Mouse (Mus musculus): ENCODE measurements around the gene Nme6. TPM values are rescaled to one million over a fixed set of nuclear protein-coding genes. Genes with fewer than 3 reads are reported as not detected.

The Nme6 gene
- polyA plus RNA-seq, 1 experiment from 2014 or later: 108 TPM

GRCm38 (mm10) chr9:109876756-109877155 lies 44.2 kb downstream of the Nme6 start:
- DNase-seq (ENCODE audit: low spot score): no peak
- 11% methylated on average over 3 of the region's 3 CpGs for WGBS
- Histone ChIP-seq H3K27me3 (ENCODE audit: insufficient read depth, poor library complexity, severe bottlenecking) (no peaks in the 10 kb centered on the region), H3K4me3 (peak overlapping the region; percentile 69), H3K4me1 (replicated peaks) (peaks cover 15% of the 10 kb centered on the region), H3K27ac (peak overlapping the region; percentile 90), H3K36me3 (peaks cover 50% of the 10 kb centered on the region), H3K9me3 (no peaks in the 10 kb centered on the region)

GRCm38 (mm10) chr9:109877666-109878065 lies 45.1 kb downstream of the Nme6 start:
- Histone ChIP-seq H3K9me3 (no peaks in the 10 kb centered on the region), H3K27ac (no peak overlapping the region), H3K4me3 (peak overlapping the region; percentile 69), H3K36me3 (peaks cover 59% of the 10 kb centered on the region), H3K4me1 (replicated peaks) (peaks cover 15% of the 10 kb centered on the region), H3K27me3 (ENCODE audit: insufficient read depth, poor library complexity, severe bottlenecking) (no peaks in the 10 kb centered on the region)
- WGBS: 83% methylated on average over 5 of the region's 5 CpGs
- no peak for DNase-seq (ENCODE audit: low spot score)

GRCm38 (mm10) chr9:109879305-109879704 lies 46.8 kb downstream of the Nme6 start:
- no peaks in the 10 kb centered on the region for H3K9me3 ChIP-seq
- DNase-seq (ENCODE audit: low spot score): no peak
- peaks cover 75% of the 10 kb centered on the region for H3K36me3 ChIP-seq
- no peak overlapping the region for H3K4me3 ChIP-seq
- no peak overlapping the region for H3K27ac ChIP-seq
- H3K4me1 ChIP-seq (replicated peaks): peaks cover 15% of the 10 kb centered on the region
- 99% methylated on average over 1 of the region's 1 CpGs for WGBS
- no peaks in the 10 kb centered on the region for H3K27me3 ChIP-seq (ENCODE audit: insufficient read depth, poor library complexity, severe bottlenecking)

- H3K36me3 ChIP-seq: peaks cover 100% of the 10 kb centered on the region
- 92% methylated on average over 4 of the region's 4 CpGs for WGBS
Measured at GRCm38 (mm10) chr9:109886259-109886658, 53.7 kb downstream of the Nme6 start.

GRCm38 (mm10) chr9:109887321-109887720 lies 54.8 kb downstream of the Nme6 start:
- no peak for DNase-seq (ENCODE audit: low spot score)
- no peak overlapping the region for H3K27ac ChIP-seq
- WGBS: 96% methylated on average over 5 of the region's 5 CpGs
- H3K4me3 ChIP-seq: no peak overlapping the region
- H3K9me3 ChIP-seq: no peaks in the 10 kb centered on the region
- no peaks in the 10 kb centered on the region for H3K4me1 ChIP-seq (replicated peaks)
- H3K27me3 ChIP-seq (ENCODE audit: insufficient read depth, poor library complexity, severe bottlenecking): no peaks in the 10 kb centered on the region
- peaks cover 100% of the 10 kb centered on the region for H3K36me3 ChIP-seq

More at GRCm38 (mm10) chr9:109886259-109886658, 53.7 kb downstream of the Nme6 start:
- Histone ChIP-seq H3K27ac (no peak overlapping the region), H3K4me3 (no peak overlapping the region), H3K27me3 (ENCODE audit: insufficient read depth, poor library complexity, severe bottlenecking) (no peaks in the 10 kb centered on the region), H3K9me3 (no peaks in the 10 kb centered on the region), H3K4me1 (replicated peaks) (no peaks in the 10 kb centered on the region)
- DNase-seq (ENCODE audit: low spot score): no peak

GRCm38 (mm10) chr9:109891501-109891900 lies 59.0 kb downstream of the Nme6 start:
- no peak for DNase-seq (ENCODE audit: low spot score)
- Histone ChIP-seq H3K27me3 (ENCODE audit: insufficient read depth, poor library complexity, severe bottlenecking) (no peaks in the 10 kb centered on the region), H3K27ac (no peak overlapping the region), H3K4me1 (replicated peaks) (peaks cover 11% of the 10 kb centered on the region), H3K4me3 (no peak overlapping the region), H3K9me3 (no peaks in the 10 kb centered on the region), H3K36me3 (peaks cover 97% of the 10 kb centered on the region)
- 95% methylated on average over 8 of the region's 8 CpGs for WGBS

Other genes with a start within 250 kb of the Nme6 start
- gene Fbxw24, start 206.7 kb upstream of the Nme6 start, polyA plus RNA-seq (2016; fragmentation: Nextera tagmentation; extraction: Ambion mirVana): not detected in 2 replicates
- gene Fbxw25, start 168.1 kb upstream of the Nme6 start, polyA plus RNA-seq (2016; fragmentation: Nextera tagmentation; extraction: Ambion mirVana): not detected in 2 replicates
- 0.33 TPM in 1 of 2 replicates, not detected in the other for gene Fbxw18, start 130.0 kb upstream of the Nme6 start, polyA plus RNA-seq (2016; fragmentation: Nextera tagmentation; extraction: Ambion mirVana)
- gene Fbxw26, start 86.7 kb upstream of the Nme6 start, polyA plus RNA-seq (2016; fragmentation: Nextera tagmentation; extraction: Ambion mirVana): 0.13 TPM in 1 of 2 replicates, not detected in the other
- not detected in 2 replicates for gene Fbxw27, start 42.1 kb upstream of the Nme6 start, polyA plus RNA-seq (2016; fragmentation: Nextera tagmentation; extraction: Ambion mirVana)
- not detected in 2 replicates for gene Spink8, start 20.5 kb upstream of the Nme6 start, polyA plus RNA-seq (2016; fragmentation: Nextera tagmentation; extraction: Ambion mirVana)
- gene Camp, start 16.9 kb downstream of the Nme6 start, polyA plus RNA-seq (2016; fragmentation: Nextera tagmentation; extraction: Ambion mirVana): not detected in 2 replicates
- 36.6 and 40.6 TPM in 2 replicates for gene Cdc25a, start 42.8 kb downstream of the Nme6 start, polyA plus RNA-seq (2016; fragmentation: Nextera tagmentation; extraction: Ambion mirVana)
- 71.6 and 96.3 TPM in 2 replicates for gene Map4, start 98.7 kb downstream of the Nme6 start, polyA plus RNA-seq (2016; fragmentation: Nextera tagmentation; extraction: Ambion mirVana)